Mouse (Mus musculus): ENCODE measurements around the gene Chd3. TPM values are rescaled to one million over a fixed set of nuclear protein-coding genes. Genes with fewer than 3 reads are reported as not detected.

Gene Chd3
- total RNA-seq (2021): 100 to 1,000 TPM; 541 to 561 TPM
- long read RNA-seq, experiment 1, full-length matches to known transcripts: 17 of 150 reads
- long read RNA-seq, experiment 1, partial matches to known transcripts: 69 of 150 reads
- long read RNA-seq, experiment 1, other reads (novel, unspliced or antisense): 64 of 150 reads
- long read RNA-seq, experiment 2, full-length matches to known transcripts: 23 of 252 reads
- long read RNA-seq, experiment 2, partial matches to known transcripts: 140 of 252 reads
- long read RNA-seq, experiment 2, other reads (novel, unspliced or antisense): 89 of 252 reads

GRCm38 (mm10) chr11:69369215-69369989 lies at the start of gene Chd3:
Gene Chd3 (minus strand): TSS chr11:69369406.
- DNase-seq (ENCODE audit: low spot score in 2 of 2): no peak
- H3K4me3 ChIP-seq: peak within 1 kb of the TSS; percentile 87
- H3K27ac ChIP-seq: peak within 1 kb of the TSS; percentile 99
- no peak for TF ChIP-seq CTCF (conservative IDR thresholded peaks at IDR 0.05)

- TF ChIP-seq CTCF (conservative IDR thresholded peaks at IDR 0.05): no peak
- peak; percentile 87 to 88 for DNase-seq (ENCODE audit: low spot score in 2 of 2)
- peak overlapping the region; percentile 60 for H3K4me3 ChIP-seq
- peak overlapping the region; percentile 99 for H3K27ac ChIP-seq
These were observed 48.5 kb upstream of the Chd3 start for GRCm38 (mm10) chr11:69417449-69418384.

GRCm38 (mm10) chr11:69416921-69417448 lies 47.8 kb upstream of the Chd3 start:
- H3K4me3 ChIP-seq: peak overlapping the region; percentile 60
- H3K27ac ChIP-seq: peak overlapping the region; percentile 99
- no peak for TF ChIP-seq CTCF (conservative IDR thresholded peaks at IDR 0.05)
- no peak for DNase-seq (ENCODE audit: low spot score in 2 of 2)

- no peak for TF ChIP-seq CTCF (conservative IDR thresholded peaks at IDR 0.05)
- peak overlapping the region; percentile 99 for H3K27ac ChIP-seq
- peak overlapping the region; percentile 60 for H3K4me3 ChIP-seq
- DNase-seq (ENCODE audit: low spot score in 2 of 2): no peak
These were observed 47.3 kb upstream of the Chd3 start for GRCm38 (mm10) chr11:69416509-69416908.

GRCm38 (mm10) chr11:69415668-69416451 lies 46.7 kb upstream of the Chd3 start:
- peak overlapping the region; percentile 60 for H3K4me3 ChIP-seq
- peak in 1 of 2 experiments; percentile 39 for DNase-seq (ENCODE audit: low spot score in 2 of 2)
- TF ChIP-seq CTCF (conservative IDR thresholded peaks at IDR 0.05): no peak
- peak overlapping the region; percentile 99 for H3K27ac ChIP-seq

GRCm38 (mm10) chr11:69415327-69415667 lies 46.1 kb upstream of the Chd3 start:
- H3K27ac ChIP-seq: peak overlapping the region; percentile 99
- DNase-seq (ENCODE audit: low spot score in 2 of 2): peak in 1 of 2 experiments; percentile 37
- H3K4me3 ChIP-seq: peak overlapping the region; percentile 52
- peak; percentile 36 for TF ChIP-seq CTCF (conservative IDR thresholded peaks at IDR 0.05)

GRCm38 (mm10) chr11:69414421-69415326 lies 45.5 kb upstream of the Chd3 start:
- H3K27ac ChIP-seq: peak overlapping the region; percentile 99
- DNase-seq (ENCODE audit: low spot score in 2 of 2): no peak
- peak overlapping the region; percentile 52 for H3K4me3 ChIP-seq
- no peak for TF ChIP-seq CTCF (conservative IDR thresholded peaks at IDR 0.05)

- peak within 1 kb of the TSS; percentile 87 for H3K4me3 ChIP-seq
- peak within 1 kb of the TSS; percentile 99 for H3K27ac ChIP-seq
These were observed 44.3 kb upstream of the Chd3 start, which contains the start of gene Kdm6b for GRCm38 (mm10) chr11:69413221-69414181. Gene Kdm6b (minus strand): TSS chr11:69413675.

GRCm38 (mm10) chr11:69412548-69412947 lies 43.3 kb upstream of the Chd3 start:
- Histone ChIP-seq H3K4me3 (peak overlapping the region; percentile 87), H3K27ac (peak overlapping the region; percentile 99)
- DNase-seq (ENCODE audit: low spot score in 2 of 2): no peak
- no peak for TF ChIP-seq CTCF (conservative IDR thresholded peaks at IDR 0.05)

More at GRCm38 (mm10) chr11:69413221-69414181, 44.3 kb upstream of the Chd3 start, which contains the start of gene Kdm6b:
- DNase-seq (ENCODE audit: low spot score in 2 of 2): peak; percentile 68 to 80
- TF ChIP-seq CTCF (conservative IDR thresholded peaks at IDR 0.05): no peak

All from layer of hippocampus, adult 2 months (tissue).